Mouse (Mus musculus): ENCODE data around the gene Hoxd11. TPM values are rescaled to one million over a fixed set of nuclear protein-coding genes. Genes with fewer than 3 reads are reported as not detected.

Gene Hoxd11
- polyA plus RNA-seq, 1 experiment from 2014 or later: 2.1 TPM

- Histone ChIP-seq H3K27me3 (ENCODE audit: insufficient read depth, poor library complexity, severe bottlenecking) (peaks cover 99% of the 10 kb centered on the region), H3K9me3 (no peaks in the 10 kb centered on the region), H3K4me1 (peaks cover 29% of the 10 kb centered on the region), H3K4me3 (peak overlapping the region; percentile 35), H3K27ac (no peak overlapping the region), H3K36me3 (no peaks in the 10 kb centered on the region)
- WGBS: 2% methylated on average over 62 of the region's 62 CpGs
- DNase-seq (ENCODE audit: low spot score): no peak
Measured at GRCm38 (mm10) chr2:74657251-74658023, 21.9 kb upstream of the Hoxd11 start.

- H3K27ac ChIP-seq: no peak overlapping the region
- 2% methylated on average over 15 of the region's 15 CpGs for WGBS
- no peaks in the 10 kb centered on the region for H3K36me3 ChIP-seq
- DNase-seq (ENCODE audit: low spot score): no peak
- peaks cover 29% of the 10 kb centered on the region for H3K4me1 ChIP-seq
- no peaks in the 10 kb centered on the region for H3K9me3 ChIP-seq
- peak overlapping the region; percentile 35 for H3K4me3 ChIP-seq
- peaks cover 99% of the 10 kb centered on the region for H3K27me3 ChIP-seq (ENCODE audit: insufficient read depth, poor library complexity, severe bottlenecking)
Measured at GRCm38 (mm10) chr2:74658024-74658666, 21.2 kb upstream of the Hoxd11 start.

- Histone ChIP-seq H3K27me3 (ENCODE audit: insufficient read depth, poor library complexity, severe bottlenecking) (peaks cover 100% of the 10 kb centered on the region), H3K4me1 (peaks cover 29% of the 10 kb centered on the region), H3K27ac (no peak overlapping the region), H3K4me3 (peak overlapping the region; percentile 35), H3K36me3 (no peaks in the 10 kb centered on the region), H3K9me3 (no peaks in the 10 kb centered on the region)
- no peak for DNase-seq (ENCODE audit: low spot score)
- WGBS: under 1% methylated on average over 47 of the region's 47 CpGs
Measured at GRCm38 (mm10) chr2:74658667-74659371, 20.5 kb upstream of the Hoxd11 start.

- Histone ChIP-seq H3K4me1 (peaks cover 29% of the 10 kb centered on the region), H3K27ac (no peak within 1 kb of the TSS), H3K27me3 (ENCODE audit: insufficient read depth, poor library complexity, severe bottlenecking) (peaks cover 100% of the 10 kb centered on the region), H3K4me3 (peak within 1 kb of the TSS; percentile 35), H3K36me3 (no peaks in the 10 kb centered on the region), H3K9me3 (no peaks in the 10 kb centered on the region)
- DNase-seq (ENCODE audit: low spot score): no peak
- WGBS: 2% methylated on average over 28 of the region's 28 CpGs
Measured at GRCm38 (mm10) chr2:74659507-74660005, 19.8 kb upstream of the Hoxd11 start, which contains the start of gene Evx2. Gene Evx2, minus strand, starts transcription at chr2:74659557.

GRCm38 (mm10) chr2:74660421-74661375, 18.7 kb upstream of the Hoxd11 start:
- peak; percentile 74 for DNase-seq (ENCODE audit: low spot score)
- Histone ChIP-seq H3K27me3 (ENCODE audit: insufficient read depth, poor library complexity, severe bottlenecking) (peaks cover 100% of the 10 kb centered on the region), H3K36me3 (no peaks in the 10 kb centered on the region), H3K4me3 (no peak overlapping the region), H3K27ac (no peak overlapping the region), H3K9me3 (no peaks in the 10 kb centered on the region), H3K4me1 (peaks cover 20% of the 10 kb centered on the region)
- 4% methylated on average over 30 of the region's 30 CpGs for WGBS

GRCm38 (mm10) chr2:74661685-74662084, 17.7 kb upstream of the Hoxd11 start:
- no peaks in the 10 kb centered on the region for H3K36me3 ChIP-seq
- under 1% methylated on average over 14 of the region's 14 CpGs for WGBS
- H3K27ac ChIP-seq: no peak overlapping the region
- H3K4me3 ChIP-seq: peak overlapping the region; percentile 43
- no peaks in the 10 kb centered on the region for H3K9me3 ChIP-seq
- DNase-seq (ENCODE audit: low spot score): peak; percentile 78
- peaks cover 14% of the 10 kb centered on the region for H3K4me1 ChIP-seq
- peaks cover 100% of the 10 kb centered on the region for H3K27me3 ChIP-seq (ENCODE audit: insufficient read depth, poor library complexity, severe bottlenecking)

GRCm38 (mm10) chr2:74663291-74663925, 15.9 kb upstream of the Hoxd11 start:
- Histone ChIP-seq H3K27me3 (ENCODE audit: insufficient read depth, poor library complexity, severe bottlenecking) (peaks cover 100% of the 10 kb centered on the region), H3K9me3 (no peaks in the 10 kb centered on the region), H3K4me1 (peaks cover 17% of the 10 kb centered on the region), H3K27ac (no peak overlapping the region), H3K36me3 (no peaks in the 10 kb centered on the region), H3K4me3 (no peak overlapping the region)
- DNase-seq (ENCODE audit: low spot score): peak; percentile 74
- 4% methylated on average over 18 of the region's 18 CpGs for WGBS

- 5% methylated on average over 7 of the region's 7 CpGs for whole genome bisulfite sequencing
- H3K27ac ChIP-seq: no peak overlapping the region
- no peak overlapping the region for H3K4me3 ChIP-seq
- H3K27me3 ChIP-seq (ENCODE audit: insufficient read depth, poor library complexity, severe bottlenecking): peaks cover 100% of the 10 kb centered on the region
- DNase-seq (ENCODE audit: low spot score): peak; percentile 47
- H3K4me1 ChIP-seq: peaks cover 13% of the 10 kb centered on the region
- H3K36me3 ChIP-seq: no peaks in the 10 kb centered on the region
- H3K9me3 ChIP-seq: no peaks in the 10 kb centered on the region
Measured at GRCm38 (mm10) chr2:74666411-74666810, 12.9 kb upstream of the Hoxd11 start.

GRCm38 (mm10) chr2:74667191-74667841, 12.0 kb upstream of the Hoxd11 start:
- H3K36me3 ChIP-seq: no peaks in the 10 kb centered on the region
- 1% methylated on average over 36 of the region's 36 CpGs for WGBS
- peaks cover 13% of the 10 kb centered on the region for H3K4me1 ChIP-seq
- H3K9me3 ChIP-seq: no peaks in the 10 kb centered on the region
- no peak overlapping the region for H3K27ac ChIP-seq
- DNase-seq (ENCODE audit: low spot score): peak; percentile 76
- peak overlapping the region; percentile 54 for H3K4me3 ChIP-seq
- H3K27me3 ChIP-seq (ENCODE audit: insufficient read depth, poor library complexity, severe bottlenecking): peaks cover 100% of the 10 kb centered on the region

GRCm38 (mm10) chr2:74667842-74668357, 11.5 kb upstream of the Hoxd11 start, which contains the start of gene Hoxd13:
Gene Hoxd13, plus strand, starts transcription at chr2:74668310.
- Histone ChIP-seq H3K9me3 (no peaks in the 10 kb centered on the region), H3K27ac (no peak within 1 kb of the TSS), H3K4me1 (peaks cover 18% of the 10 kb centered on the region), H3K27me3 (ENCODE audit: insufficient read depth, poor library complexity, severe bottlenecking) (peaks cover 100% of the 10 kb centered on the region), H3K4me3 (peak within 1 kb of the TSS; percentile 54), H3K36me3 (no peaks in the 10 kb centered on the region)
- WGBS: under 1% methylated on average over 48 of the region's 51 CpGs
- DNase-seq (ENCODE audit: low spot score): no peak
